Mouse (Mus musculus) macrophage (primary cell): ENCODE measurements around the gene Defb19. TPM values are rescaled to one million over a fixed set of nuclear protein-coding genes. Genes with fewer than 3 reads are reported as not detected.

ENCODE experiments used
- H3K27ac ChIP-seq: fragments of 350-480 bp; formaldehyde crosslinking; 2 replicates; pipeline ENCODE4 v1.9.0; 2021
- H3K36me3 ChIP-seq: fragments of 350-480 bp; formaldehyde crosslinking; 2 replicates; pipeline ENCODE4 v1.9.0; 2021; ENCODE audit errors: inconsistent target
- H3K4me3 ChIP-seq: fragments of 350-480 bp; formaldehyde crosslinking; 2 replicates; pipeline ENCODE4 v1.9.0; 2021; ENCODE audit errors: inconsistent target
- H3K79me2 ChIP-seq: fragments of 350-480 bp; formaldehyde crosslinking; 2 replicates; pipeline ENCODE4 v1.9.0; 2021; ENCODE audit errors: inconsistent target
- WGBS: methylation state at CpG from one replicate; pipeline ENCODE4 v1.1.7; 2026; ENCODE audit warnings: inconsistent platforms; ENCODE audit not compliant: missing documents; 5-methylcytosine and 5-hydroxymethylcytosine counted together
- polyA plus RNA-seq: library from polyadenylated mRNA; stranded (reverse); fragments of 250-400 nt; gene quantifications from 3 replicates; pipeline ENCODE4 v1.2.4, GENCODE M21; 2018; ENCODE audit warnings: inconsistent platforms

The Defb19 gene
- polyA plus RNA-seq, 1 experiment from 2014 or later, result not detected

DNA sequence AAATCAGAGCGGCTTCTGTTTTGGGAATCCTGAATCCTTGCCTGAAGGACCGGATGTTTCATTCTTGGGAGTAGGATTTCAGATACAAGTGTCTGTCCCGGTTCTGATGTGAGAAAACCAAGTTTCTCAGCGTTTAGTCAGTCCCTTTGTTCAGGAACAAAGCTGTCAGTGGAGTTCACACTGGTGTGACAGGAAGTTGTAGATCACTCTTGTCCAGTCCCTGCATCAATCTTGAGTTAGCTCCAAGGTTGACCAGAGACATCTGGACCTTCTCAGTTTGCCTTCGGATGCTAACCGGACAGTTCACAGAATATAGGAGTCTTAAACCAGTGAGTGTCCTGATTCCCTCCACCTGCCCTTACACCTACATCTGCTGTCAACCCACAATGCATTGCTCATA, 27.6 kb upstream of the Defb19 start:
- Histone ChIP-seq H3K79me2 (no peaks in the 10 kb centered on the region), H3K4me3 (no peak overlapping the region), H3K27ac (no peak overlapping the region), H3K36me3 (no peaks in the 10 kb centered on the region)
- 52% methylated on average over 6 of the region's 6 CpGs for WGBS

DNA sequence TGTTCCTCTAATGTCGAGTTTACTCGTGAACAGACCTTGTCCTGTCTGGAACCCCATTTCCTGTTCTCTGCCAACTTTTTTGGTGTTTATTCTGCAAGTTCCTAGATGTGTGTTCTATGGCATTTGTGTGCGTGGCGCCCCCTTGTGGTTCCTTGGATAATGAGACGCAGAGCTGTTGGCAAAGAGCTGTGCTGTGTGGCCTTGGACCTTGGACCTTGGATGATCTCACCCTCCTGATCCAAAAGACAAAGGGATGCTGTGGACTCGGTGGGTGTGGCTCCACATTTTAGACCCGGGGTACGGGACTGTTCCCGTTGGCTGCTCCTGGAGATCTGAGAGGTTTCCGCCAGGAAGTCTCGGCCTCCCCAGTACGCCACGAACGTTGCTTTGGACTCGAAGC, 23.9 kb upstream of the Defb19 start, which contains the start of gene Defb36:
Gene Defb36 (plus strand): TSS at position 271 of the 400 bp plus-strand sequence.
- Histone ChIP-seq H3K27ac (no peak within 1 kb of the TSS), H3K79me2 (no peaks in the 10 kb centered on the region), H3K4me3 (no peak within 1 kb of the TSS), H3K36me3 (no peaks in the 10 kb centered on the region)
- WGBS, result 80% methylated on average over 15 of the region's 15 CpGs

DNA sequence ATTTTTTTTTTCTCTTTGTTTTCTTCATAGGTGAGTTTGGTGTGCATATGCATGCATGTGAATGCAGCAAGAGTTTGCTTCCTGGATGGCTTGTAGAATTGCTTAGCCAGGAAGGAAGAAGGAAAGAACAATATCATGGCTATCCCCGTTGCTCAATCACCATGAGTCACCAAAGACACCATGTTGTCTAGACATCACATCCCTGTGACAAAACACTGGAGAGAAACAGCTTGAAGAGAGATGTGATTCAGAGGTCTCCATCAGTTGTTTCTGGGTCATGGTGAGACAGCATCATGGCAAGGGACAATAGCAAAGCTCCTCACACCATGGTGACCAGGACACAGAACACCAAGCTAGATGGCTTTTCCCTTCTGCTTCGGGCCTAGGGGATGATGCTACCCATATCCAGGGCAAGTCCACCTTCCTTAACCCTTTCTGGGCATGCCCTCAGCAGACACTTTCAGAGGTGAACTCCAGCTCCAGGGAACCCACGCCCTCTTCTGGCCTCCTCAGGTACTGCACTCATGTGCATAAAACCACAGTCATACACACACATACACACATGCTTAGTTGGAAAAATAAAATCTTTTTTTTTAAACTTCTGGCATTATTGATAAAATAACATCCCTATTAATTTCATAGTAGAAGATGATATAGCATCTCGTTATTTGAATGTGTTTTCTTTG, 21.3 kb upstream of the Defb19 start:
- no peak overlapping the region for H3K4me3 ChIP-seq
- WGBS, result 58% methylated on average over 4 of the region's 4 CpGs
- no peaks in the 10 kb centered on the region for H3K36me3 ChIP-seq
- H3K79me2 ChIP-seq, result no peaks in the 10 kb centered on the region
- H3K27ac ChIP-seq, result no peak overlapping the region

DNA sequence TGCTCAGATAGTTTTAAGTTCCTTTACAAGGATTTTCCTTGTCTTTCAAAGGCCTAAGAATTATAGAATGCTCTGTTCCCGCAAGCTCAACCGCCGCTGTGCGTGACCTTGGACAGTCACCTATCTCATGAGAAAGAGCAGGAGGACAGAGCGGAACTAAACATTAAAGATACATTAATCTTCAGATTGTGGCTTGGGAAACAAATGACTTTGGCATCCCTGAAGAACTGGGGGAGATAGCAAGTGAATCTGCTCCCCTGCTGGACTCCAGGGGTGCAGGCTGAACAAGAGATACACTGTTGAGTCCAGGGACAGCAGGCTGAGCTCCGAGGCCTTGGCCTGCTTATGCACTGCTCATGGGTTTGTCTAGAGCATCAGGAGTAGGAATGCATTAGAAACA, 20.0 kb upstream of the Defb19 start:
- 87% methylated on average over 6 of the region's 6 CpGs for WGBS
- Histone ChIP-seq H3K27ac (no peak overlapping the region), H3K36me3 (no peaks in the 10 kb centered on the region), H3K79me2 (no peaks in the 10 kb centered on the region), H3K4me3 (no peak overlapping the region)

DNA sequence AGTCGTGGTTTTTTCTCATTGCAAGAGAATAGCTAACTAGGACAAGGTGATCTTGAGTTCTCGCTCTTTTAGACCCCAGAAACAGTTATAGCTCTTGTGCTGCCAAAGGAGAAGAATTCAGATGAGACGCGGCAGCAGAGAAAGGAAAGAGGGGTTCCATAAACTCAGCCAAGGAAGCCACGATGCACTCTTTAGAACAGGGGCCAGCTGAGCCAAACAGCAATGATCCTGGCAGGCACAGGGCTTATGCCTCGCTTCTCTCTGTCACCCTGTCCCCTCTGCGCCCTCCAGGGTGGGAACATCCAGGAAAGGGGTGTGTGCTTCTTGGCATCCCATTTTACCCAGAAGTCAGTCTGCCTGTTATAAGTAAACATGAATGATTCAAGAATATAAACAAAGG, 19.2 kb upstream of the Defb19 start, which contains the start of gene Defb45:
Gene Defb45 (minus strand): TSS at position 101 of the 400 bp plus-strand sequence.
- H3K27ac ChIP-seq, result no peak within 1 kb of the TSS
- H3K4me3 ChIP-seq, result no peak within 1 kb of the TSS
- H3K36me3 ChIP-seq, result no peaks in the 10 kb centered on the region
- no peaks in the 10 kb centered on the region for H3K79me2 ChIP-seq
- 77% methylated on average over 7 of the region's 7 CpGs for WGBS

DNA sequence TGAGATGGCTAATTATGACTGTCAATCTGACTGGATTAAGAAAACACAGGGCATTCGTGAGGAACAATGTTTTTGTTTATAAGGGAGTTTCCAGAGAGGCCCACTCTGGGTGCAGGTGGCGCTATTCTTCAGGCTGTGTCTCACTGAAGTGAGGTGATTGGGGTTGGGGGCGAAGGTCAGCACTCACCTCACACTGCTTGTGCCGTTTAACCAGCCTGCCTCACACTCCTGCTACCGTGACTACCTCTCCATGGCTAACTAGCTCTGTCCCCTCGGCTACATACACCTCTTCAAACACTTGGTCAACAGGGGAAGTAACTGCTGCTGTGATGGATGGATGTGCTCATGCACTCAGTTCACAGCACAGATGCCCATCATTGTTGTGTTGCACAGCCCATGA, 8.9 kb upstream of the Defb19 start:
- Histone ChIP-seq H3K4me3 (no peak overlapping the region), H3K79me2 (no peaks in the 10 kb centered on the region), H3K27ac (no peak overlapping the region), H3K36me3 (no peaks in the 10 kb centered on the region)
- whole genome bisulfite sequencing, result 69% methylated on average over 6 of the region's 6 CpGs

DNA sequence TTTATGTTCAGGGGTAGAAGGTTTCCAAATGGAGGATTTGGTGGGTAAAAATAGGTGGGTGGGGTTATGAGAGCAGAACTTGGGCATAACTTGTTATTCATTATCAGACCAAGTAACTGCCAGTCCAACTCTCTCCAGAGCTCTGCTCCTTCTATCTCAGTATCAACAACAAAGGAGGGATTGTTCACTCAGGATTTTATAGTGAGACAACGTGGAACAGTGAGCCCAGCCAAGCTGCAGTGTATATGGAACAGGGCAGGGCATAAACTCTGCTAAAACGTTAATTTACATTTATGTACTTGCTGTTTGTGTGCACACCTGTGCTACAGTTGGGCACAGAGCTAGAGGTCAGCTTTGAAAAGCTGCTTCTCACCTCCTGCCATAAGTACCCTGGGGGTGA, 8.3 kb upstream of the Defb19 start:
- WGBS, result 86% methylated on average over 2 of the region's 2 CpGs
- Histone ChIP-seq H3K36me3 (no peaks in the 10 kb centered on the region), H3K79me2 (no peaks in the 10 kb centered on the region), H3K27ac (no peak overlapping the region), H3K4me3 (no peak overlapping the region)

DNA sequence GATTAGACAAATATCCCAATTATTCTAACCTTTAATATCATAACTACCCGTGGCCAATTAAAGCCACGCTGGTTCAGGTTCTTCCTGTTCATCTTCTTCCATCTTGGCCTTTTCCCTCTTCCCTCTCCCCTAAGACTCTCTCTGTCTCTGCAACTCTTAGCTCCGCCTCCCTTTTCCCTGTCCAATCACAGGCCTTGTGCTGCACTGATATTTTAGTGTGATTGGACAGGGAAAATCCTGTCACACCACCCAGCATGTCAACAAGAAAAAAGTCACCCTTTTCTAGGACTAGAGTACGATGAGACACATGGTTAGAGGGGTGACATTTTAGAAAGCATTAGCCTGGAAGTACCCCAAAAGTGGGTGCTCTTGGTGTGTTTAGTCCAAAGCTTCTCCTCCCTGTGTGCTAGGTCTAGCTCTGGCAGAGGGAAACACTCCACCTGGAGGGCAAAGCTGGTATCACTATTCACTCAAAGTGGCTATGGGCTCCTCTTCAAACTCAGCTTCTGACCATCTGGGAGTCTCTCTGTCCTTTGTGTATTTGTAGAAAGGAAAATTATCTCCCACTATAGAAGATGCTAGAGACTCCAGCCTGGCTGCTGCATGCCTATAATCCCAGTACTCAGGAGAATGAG, 6.9 kb upstream of the Defb19 start:
- Histone ChIP-seq H3K36me3 (no peaks in the 10 kb centered on the region), H3K4me3 (no peak overlapping the region), H3K79me2 (no peaks in the 10 kb centered on the region), H3K27ac (no peak overlapping the region)
- WGBS, result 78% methylated on average over 4 of the region's 4 CpGs

DNA sequence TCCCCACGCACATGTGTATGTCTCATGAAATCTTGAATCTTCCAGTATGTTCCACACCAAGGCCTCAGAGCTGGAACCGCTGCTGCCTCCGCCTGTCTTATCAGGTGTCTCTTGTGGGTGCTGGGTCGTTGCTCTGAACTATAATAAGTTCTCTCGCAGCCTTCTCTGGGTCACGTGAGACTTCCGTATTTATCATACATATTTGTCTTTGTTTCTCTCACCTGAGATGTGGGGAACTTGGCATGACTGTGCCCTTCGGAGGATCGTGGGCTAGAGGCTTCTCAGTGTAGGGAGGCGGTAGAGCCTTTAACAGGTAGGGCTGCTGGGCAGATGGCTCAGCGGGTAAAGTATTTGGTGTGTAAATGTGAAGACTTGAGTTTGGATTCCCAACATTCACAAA, 500 bp upstream of the Defb19 start:
- Histone ChIP-seq H3K4me3 (no peak overlapping the region), H3K27ac (no peak overlapping the region), H3K36me3 (no peaks in the 10 kb centered on the region), H3K79me2 (no peaks in the 10 kb centered on the region)
- whole genome bisulfite sequencing, result 88% methylated on average over 11 of the region's 11 CpGs

DNA sequence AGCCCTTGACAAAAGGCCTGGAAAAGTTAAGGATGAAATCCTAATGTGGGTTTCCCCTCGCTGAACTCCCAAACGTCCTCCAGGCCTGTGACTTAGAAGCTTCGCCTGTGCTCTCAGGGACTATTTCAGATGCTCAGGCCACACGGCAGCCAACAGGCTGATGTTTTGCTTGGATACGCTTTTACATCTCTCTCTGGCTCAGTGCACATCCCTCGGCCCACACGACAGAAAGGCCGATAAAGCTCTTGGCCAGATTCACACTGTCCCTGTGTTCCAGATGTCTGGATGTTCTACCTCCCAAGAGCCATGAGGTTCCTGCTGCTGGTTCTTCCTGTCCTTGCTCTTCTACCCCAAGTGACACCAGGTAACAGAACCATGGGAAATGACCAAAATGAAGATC, 6.6 kb downstream of the Defb19 start:
- Histone ChIP-seq H3K27ac (no peak overlapping the region), H3K79me2 (no peaks in the 10 kb centered on the region), H3K4me3 (no peak overlapping the region), H3K36me3 (no peaks in the 10 kb centered on the region)
- WGBS, result 92% methylated on average over 8 of the region's 8 CpGs

DNA sequence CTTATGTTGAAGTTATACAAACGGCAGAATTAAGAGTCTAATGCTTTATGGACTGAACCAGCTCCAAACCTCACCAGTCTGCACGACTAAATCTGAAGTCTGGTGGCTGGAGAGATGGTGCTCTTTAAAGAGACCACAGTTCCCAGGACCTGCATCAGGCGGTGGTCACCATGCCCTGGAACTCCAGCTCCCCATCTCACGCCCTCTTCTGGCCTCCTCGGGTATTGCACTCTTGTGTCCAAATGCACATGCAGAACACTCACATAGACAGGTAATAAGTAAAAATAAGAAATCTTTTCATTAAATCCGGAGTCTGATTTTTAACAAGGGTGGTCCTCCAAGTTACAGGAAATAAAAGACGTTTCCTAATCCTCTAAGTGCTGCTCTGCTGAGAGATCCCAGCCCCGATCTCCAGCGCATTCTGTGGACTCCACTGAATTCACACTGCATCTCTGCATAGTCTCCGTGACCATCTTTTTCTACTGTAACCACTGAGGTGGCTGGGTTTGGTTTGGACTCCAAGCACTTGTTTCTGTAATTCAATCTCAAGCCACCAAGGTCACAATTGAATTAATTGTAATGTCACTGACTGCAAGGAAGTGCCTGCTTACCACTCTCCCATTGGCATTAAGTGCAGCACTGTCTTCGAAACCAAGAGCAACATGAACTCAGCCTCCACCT, 7.9 kb downstream of the Defb19 start, which contains the start of gene Defb21:
Gene Defb21 (plus strand): TSS at position 631 of the 681 bp plus-strand sequence.
- WGBS, result 61% methylated on average over 10 of the region's 11 CpGs
- Histone ChIP-seq H3K79me2 (no peaks in the 10 kb centered on the region), H3K4me3 (no peak within 1 kb of the TSS), H3K36me3 (no peaks in the 10 kb centered on the region), H3K27ac (no peak within 1 kb of the TSS)

DNA sequence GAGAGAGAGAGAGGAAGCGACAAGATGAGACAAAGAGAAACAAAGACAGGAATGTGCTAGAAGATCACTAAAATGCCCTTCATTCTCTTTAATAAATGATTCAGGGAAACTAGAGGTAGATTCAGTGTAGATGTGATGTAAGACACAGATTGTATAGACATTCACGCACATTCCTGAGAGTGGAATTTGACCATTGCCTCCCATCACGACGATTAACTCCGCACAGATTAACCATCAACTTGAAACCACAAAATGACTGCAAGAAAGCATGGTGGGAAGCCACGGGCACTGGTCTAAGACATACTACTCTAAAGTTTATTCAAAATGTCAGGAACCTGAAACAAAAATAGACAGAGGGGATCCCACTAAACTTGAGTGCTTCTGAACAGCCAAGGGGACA, 9.8 kb downstream of the Defb19 start:
- no peaks in the 10 kb centered on the region for H3K79me2 ChIP-seq
- H3K36me3 ChIP-seq, result no peaks in the 10 kb centered on the region
- no peak overlapping the region for H3K4me3 ChIP-seq
- no peak overlapping the region for H3K27ac ChIP-seq
- 43% methylated on average over 6 of the region's 6 CpGs for WGBS

DNA sequence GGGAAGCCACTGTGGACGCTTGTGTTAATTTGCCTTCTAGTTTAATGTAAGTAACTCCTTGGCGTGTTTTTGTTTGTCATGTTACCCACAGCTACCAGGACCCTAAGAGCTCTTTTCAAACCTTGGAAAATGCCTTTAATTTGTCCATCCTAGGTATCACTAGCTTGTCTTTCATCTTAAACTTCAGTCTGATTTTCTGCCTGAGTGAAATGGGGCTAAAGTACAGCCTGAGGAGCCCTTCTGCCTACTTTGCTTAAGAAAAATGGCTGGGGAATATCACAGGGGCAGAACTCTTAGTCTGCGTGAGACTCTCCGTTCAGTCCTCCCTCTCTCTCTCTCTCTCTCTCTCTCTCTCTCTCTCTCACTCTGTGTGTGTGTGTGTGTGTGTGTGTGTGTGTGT, 10.2 kb downstream of the Defb19 start:
- Histone ChIP-seq H3K27ac (no peak overlapping the region), H3K36me3 (no peaks in the 10 kb centered on the region), H3K79me2 (no peaks in the 10 kb centered on the region), H3K4me3 (no peak overlapping the region)
- WGBS, result 83% methylated on average over 3 of the region's 4 CpGs

DNA sequence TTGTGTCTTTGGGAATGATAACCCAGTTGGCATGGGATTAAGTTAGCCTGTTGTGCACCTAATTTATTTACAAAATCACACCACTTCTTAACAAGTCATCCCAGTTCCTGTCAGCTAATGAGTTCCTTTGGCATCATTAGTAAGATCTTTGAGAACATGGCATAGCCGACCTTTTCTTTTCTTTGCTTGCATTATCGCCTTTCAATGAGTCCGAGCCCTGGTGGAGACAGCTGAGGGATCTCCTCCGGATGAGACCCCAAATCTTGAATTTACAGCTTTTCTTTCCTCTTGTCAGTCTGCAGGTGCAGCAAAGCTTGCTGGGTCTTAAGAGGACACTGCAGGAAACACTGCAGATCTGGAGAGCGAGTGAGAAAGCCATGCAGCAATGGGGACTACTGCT, 11.1 kb downstream of the Defb19 start, which contains the start of gene Gm17416:
Gene Gm17416 (plus strand): TSS at position 301 of the 400 bp plus-strand sequence.
- Histone ChIP-seq H3K4me3 (no peak within 1 kb of the TSS), H3K36me3 (no peaks in the 10 kb centered on the region), H3K79me2 (no peaks in the 10 kb centered on the region), H3K27ac (no peak within 1 kb of the TSS)
- WGBS, result 85% methylated on average over 5 of the region's 5 CpGs

DNA sequence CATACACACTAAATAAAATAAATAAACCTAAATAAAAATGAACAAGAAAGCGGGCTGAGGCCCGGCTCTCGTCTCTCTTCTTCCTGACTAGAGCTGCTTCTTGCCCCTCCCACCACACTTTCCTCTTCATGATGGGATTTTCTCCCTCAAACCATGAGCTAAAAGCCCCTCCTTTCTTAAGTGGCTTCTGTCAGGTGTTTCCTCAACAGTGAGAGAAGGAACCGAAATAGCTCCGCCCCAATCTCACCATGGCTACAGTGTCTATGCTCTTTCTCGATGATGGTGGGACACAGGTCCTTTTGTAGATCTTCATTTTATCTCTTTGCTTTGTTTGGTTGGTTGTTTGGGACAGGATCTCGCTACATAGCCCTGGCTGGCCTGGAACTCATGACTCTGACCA, 23.5 kb downstream of the Defb19 start:
- Histone ChIP-seq H3K79me2 (no peaks in the 10 kb centered on the region), H3K4me3 (no peak overlapping the region)
- WGBS, result 25% methylated on average over 7 of the region's 7 CpGs

More for the DNA sequence above, 23.5 kb downstream of the Defb19 start:
- Histone ChIP-seq H3K36me3 (no peaks in the 10 kb centered on the region), H3K27ac (no peak overlapping the region)
